Mouse (Mus musculus) limb, embryonic 12.5 days (tissue): ENCODE data around the gene Gabra6. TPM values are rescaled to one million over a fixed set of nuclear protein-coding genes. Genes with fewer than 3 reads are reported as not detected.

ENCODE experiments used
- ATAC-seq: fragments of 200-750 bp; cut with Nextera tagmentation; 2 replicates; pipeline ENCODE4 v1.8.0; 2017; ENCODE audit warnings: low read depth, moderate TSS enrichment; ENCODE audit not compliant: insufficient number of reproducible peaks, insufficient read depth, low FRiP score, low TSS enrichment
- H3K27ac ChIP-seq: fragments of 300-500 bp; sonication (generic); 2 replicates; pipeline ENCODE4 v1.5.1; 2016; ENCODE audit warnings: mild to moderate bottlenecking, moderate library complexity
- H3K27me3 ChIP-seq: fragments of 300-500 bp; sonication (generic); 2 replicates; pipeline ENCODE4 v1.6.1; 2016; ENCODE audit warnings: mild to moderate bottlenecking, moderate library complexity
- H3K36me3 ChIP-seq: fragments of 300-500 bp; sonication (generic); 2 replicates; pipeline ENCODE4 v1.6.1; 2016; ENCODE audit warnings: mild to moderate bottlenecking, moderate library complexity
- H3K4me1 ChIP-seq: fragments of 300-500 bp; sonication (generic); replicated peaks from 2 replicates; pipeline ENCODE4 v1.6.1; 2016
- H3K4me2 ChIP-seq: fragments of 300-500 bp; sonication (generic); 2 replicates; pipeline ENCODE4 v1.6.1; 2016; ENCODE audit warnings: mild to moderate bottlenecking, moderate library complexity
- H3K4me3 ChIP-seq: fragments of 300-500 bp; sonication (generic); replicated peaks from 2 replicates; pipeline ENCODE4 v1.5.1; 2016; ENCODE audit warnings: mild to moderate bottlenecking
- H3K9ac ChIP-seq: fragments of 300-500 bp; sonication (generic); replicated peaks from 2 replicates; pipeline ENCODE4 v1.6.1; 2016; ENCODE audit warnings: mild to moderate bottlenecking, moderate library complexity
- H3K9me3 ChIP-seq: fragments of 300-500 bp; sonication (generic); 2 replicates; pipeline ENCODE4 v1.6.1; 2016; ENCODE audit warnings: mild to moderate bottlenecking, moderate library complexity
- WGBS: fragments of 180-500 bp; shearing (Covaris S2); methylation state at CpG from one replicate; pipeline ENCODE4 v1.1.7; 2016; 5-methylcytosine and 5-hydroxymethylcytosine counted together
- polyA plus RNA-seq: library from polyadenylated mRNA; unstranded; fragments of >200 nt; fragmentation: Nextera tagmentation; extraction: Ambion mirVana; gene quantifications from 2 replicates; pipeline ENCODE4 v1.2.1, GENCODE M21; 2016

Gene Gabra6
- not detected in 2 replicates for polyA plus RNA-seq

DNA sequence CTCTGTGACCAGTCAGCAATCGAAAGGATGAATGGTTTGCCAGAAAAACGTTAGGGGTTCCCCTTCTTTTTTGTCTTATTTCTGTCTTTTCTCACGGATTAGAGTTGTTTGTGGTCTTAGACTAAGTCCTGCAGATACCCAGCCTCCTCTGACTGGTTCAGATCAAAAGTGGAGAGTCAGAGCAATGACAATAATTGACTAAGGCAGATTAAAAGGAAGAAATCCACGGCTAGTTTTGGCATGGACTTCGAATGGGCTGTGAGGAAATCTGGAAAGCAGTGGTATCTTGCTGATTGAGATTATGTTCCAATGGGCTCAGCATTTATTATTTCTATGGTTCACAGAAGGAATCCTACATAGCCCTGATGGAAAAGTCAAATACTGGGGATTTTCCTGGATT, at the start of gene Gabra6:
TSS of gene Gabra6 (minus strand) at position 191 of the 400 bp plus-strand sequence.
- ATAC-seq = no peak
- WGBS = 75% methylated on average over 5 of the region's 5 CpGs
- H3K36me3 ChIP-seq = no peaks in the 10 kb centered on the region
- no peak within 1 kb of the TSS for H3K4me2 ChIP-seq
- no peak within 1 kb of the TSS for H3K4me3 ChIP-seq
- no peak within 1 kb of the TSS for H3K27ac ChIP-seq
- no peak within 1 kb of the TSS for H3K9ac ChIP-seq
- H3K9me3 ChIP-seq = no peaks in the 10 kb centered on the region
- H3K27me3 ChIP-seq = no peaks in the 10 kb centered on the region
- H3K4me1 ChIP-seq = no peaks in the 10 kb centered on the region

DNA sequence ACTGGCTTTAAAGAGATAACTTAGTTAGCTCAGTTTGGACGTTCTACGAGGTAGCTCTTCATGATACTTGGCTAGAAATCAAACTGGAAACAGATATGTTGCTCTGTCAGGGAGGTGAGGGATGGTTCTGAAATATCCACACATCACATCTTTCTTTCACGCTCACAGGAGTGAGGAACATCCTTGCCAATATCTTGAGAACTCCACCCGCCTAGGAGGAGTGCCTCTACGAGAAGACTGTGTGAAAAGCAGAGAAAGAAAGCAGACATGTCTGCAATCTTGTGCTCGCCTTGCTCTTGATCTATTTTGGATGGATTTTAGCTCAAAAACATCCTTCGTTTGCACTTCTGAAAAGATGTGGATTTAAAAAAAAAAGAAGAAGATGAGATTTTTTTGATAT, 44.7 kb upstream of the Gabra6 start:
- Histone ChIP-seq H3K4me1 (no peaks in the 10 kb centered on the region), H3K36me3 (no peaks in the 10 kb centered on the region), H3K4me2 (no peak overlapping the region), H3K27ac (no peak overlapping the region), H3K27me3 (no peaks in the 10 kb centered on the region), H3K4me3 (no peak overlapping the region), H3K9ac (no peak overlapping the region), H3K9me3 (no peaks in the 10 kb centered on the region)
- ATAC-seq = no peak
- WGBS = 81% methylated on average over 7 of the region's 7 CpGs

DNA sequence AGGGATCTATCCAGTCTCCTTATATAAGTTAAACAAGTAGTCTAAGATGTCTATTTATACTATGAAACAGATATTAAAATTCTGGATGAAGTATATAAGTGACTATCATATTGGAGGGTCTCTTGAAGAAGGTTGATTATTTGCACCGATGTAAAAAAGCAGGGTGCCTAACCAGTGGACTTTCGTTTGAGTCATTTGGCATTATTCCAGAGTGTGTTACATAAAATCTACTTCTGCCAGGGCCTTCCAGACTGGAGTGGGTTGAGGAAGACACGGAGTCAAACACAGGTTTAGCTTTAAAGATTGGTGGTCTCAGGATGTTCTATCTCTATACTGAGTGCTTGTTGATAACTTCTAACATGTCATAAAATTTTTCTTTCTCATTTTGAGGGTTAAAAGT, 11.2 kb upstream of the Gabra6 start:
- WGBS = 88% methylated on average over 3 of the region's 3 CpGs
- H3K27me3 ChIP-seq = no peaks in the 10 kb centered on the region
- no peak overlapping the region for H3K27ac ChIP-seq
- ATAC-seq = no peak
- H3K36me3 ChIP-seq = no peaks in the 10 kb centered on the region
- H3K9me3 ChIP-seq = no peaks in the 10 kb centered on the region
- H3K9ac ChIP-seq = no peak overlapping the region
- no peak overlapping the region for H3K4me2 ChIP-seq
- no peak overlapping the region for H3K4me3 ChIP-seq
- no peaks in the 10 kb centered on the region for H3K4me1 ChIP-seq

DNA sequence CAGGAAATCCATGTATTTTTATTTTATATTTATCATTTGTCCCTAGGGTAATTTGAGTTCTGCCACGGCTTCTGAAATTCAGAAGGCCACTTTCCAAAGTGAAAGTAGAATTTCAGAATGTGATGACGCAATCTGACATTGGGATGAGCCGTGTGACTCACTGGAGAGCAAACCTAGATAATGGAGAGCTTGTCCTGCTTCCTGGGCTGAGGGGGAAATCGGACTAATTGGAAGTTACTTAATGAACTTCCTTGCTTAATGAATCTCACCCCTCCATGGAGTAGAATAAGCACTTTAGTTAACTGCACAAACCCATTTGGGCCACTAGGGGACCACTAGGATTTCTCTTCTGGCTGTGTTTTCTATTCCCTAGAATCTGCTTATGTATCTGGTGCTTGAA, 5.4 kb upstream of the Gabra6 start:
- Histone ChIP-seq H3K27me3 (no peaks in the 10 kb centered on the region), H3K36me3 (no peaks in the 10 kb centered on the region), H3K4me1 (no peaks in the 10 kb centered on the region), H3K4me2 (no peak overlapping the region), H3K4me3 (no peak overlapping the region), H3K9me3 (no peaks in the 10 kb centered on the region), H3K27ac (no peak overlapping the region), H3K9ac (no peak overlapping the region)
- ATAC-seq = no peak
- 81% methylated on average over 4 of the region's 4 CpGs for WGBS

DNA sequence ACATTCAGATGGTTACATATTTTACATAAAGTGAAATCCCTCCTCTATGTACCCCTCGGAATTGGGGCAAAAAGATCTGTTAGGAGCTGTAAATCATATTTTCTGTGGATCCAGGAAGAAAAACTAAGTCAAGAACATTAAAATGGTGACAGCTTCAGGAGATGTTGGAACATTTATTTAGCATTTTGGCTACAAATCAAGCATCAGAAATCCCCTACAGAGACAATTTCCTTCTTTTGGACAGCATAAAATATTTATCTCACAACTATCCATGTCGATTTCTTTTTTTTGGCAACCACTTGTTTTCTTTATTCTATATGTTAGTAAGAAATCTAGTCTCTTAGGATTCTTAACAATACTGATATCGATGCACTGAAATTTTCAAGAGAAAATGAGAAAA, 688 bp upstream of the Gabra6 start:
- 83% methylated on average over 3 of the region's 3 CpGs for WGBS
- Histone ChIP-seq H3K9ac (no peak overlapping the region), H3K36me3 (no peaks in the 10 kb centered on the region), H3K9me3 (no peaks in the 10 kb centered on the region), H3K4me1 (no peaks in the 10 kb centered on the region), H3K4me3 (no peak overlapping the region), H3K4me2 (no peak overlapping the region), H3K27ac (no peak overlapping the region), H3K27me3 (no peaks in the 10 kb centered on the region)
- ATAC-seq = no peak

DNA sequence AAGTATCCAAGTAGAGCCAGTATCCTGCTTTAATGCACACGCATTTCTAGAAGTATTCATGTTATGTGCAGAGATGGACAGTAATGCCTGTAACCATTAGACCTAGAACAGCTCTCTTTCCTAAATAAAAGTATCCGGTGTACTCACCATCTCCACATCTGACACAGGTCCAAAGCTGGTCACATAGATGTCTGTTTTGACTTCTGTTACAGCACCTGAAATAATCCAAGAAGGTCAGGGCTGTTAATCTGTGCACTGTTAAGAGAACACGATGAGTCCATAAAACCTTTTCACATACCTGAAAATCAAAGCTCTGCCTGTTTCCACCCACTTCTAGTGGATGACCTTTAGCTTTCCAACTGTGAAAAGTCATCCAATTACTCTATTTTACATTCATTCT, 1.4 kb downstream of the Gabra6 start:
- H3K4me3 ChIP-seq = no peak overlapping the region
- no peaks in the 10 kb centered on the region for H3K27me3 ChIP-seq
- 89% methylated on average over 3 of the region's 3 CpGs for WGBS
- ATAC-seq = no peak
- H3K4me1 ChIP-seq = no peaks in the 10 kb centered on the region
- H3K4me2 ChIP-seq = no peak overlapping the region
- H3K36me3 ChIP-seq = no peaks in the 10 kb centered on the region
- H3K27ac ChIP-seq = no peak overlapping the region
- no peak overlapping the region for H3K9ac ChIP-seq
- H3K9me3 ChIP-seq = no peaks in the 10 kb centered on the region

DNA sequence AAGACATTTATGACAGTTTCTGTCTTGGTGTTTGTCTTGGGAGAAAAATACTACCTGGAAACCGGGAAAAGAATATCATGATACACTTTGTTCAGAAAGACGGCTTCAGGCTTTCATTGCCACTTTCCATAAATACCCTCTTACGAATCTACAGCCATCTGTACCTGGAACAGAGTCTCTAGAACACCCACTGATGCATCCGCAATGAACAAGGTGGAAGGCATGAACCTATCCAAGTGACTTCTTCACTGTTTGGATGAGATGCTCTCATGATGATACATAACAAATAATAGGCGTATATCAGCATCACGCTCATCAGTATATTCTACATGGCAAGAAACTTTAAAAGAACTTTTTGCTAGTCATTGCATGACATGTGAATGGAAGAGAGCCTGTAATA, 1.8 kb downstream of the Gabra6 start:
- Histone ChIP-seq H3K4me3 (no peak overlapping the region), H3K9ac (no peak overlapping the region), H3K4me2 (no peak overlapping the region), H3K27ac (no peak overlapping the region), H3K27me3 (no peaks in the 10 kb centered on the region), H3K9me3 (no peaks in the 10 kb centered on the region), H3K4me1 (no peaks in the 10 kb centered on the region), H3K36me3 (no peaks in the 10 kb centered on the region)
- ATAC-seq = no peak
- 91% methylated on average over 6 of the region's 6 CpGs for WGBS

DNA sequence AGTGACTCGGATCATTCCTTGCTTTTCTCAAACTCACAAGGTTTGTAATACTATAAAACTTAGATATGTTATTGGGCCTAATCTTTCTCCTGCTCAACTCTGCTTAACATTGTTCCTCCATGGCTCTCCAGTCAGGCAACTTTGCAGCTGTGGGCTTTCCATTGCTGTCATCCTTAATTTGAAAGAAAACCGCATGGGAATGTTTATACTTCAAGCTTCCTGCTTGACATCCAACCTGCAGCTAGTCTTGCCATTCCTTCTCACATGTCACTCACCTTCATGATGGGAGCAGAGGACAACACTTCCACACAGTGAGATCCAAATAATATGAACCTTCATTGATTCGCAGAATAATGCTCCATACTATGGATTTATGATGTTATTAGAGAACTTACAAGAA, 2.9 kb downstream of the Gabra6 start:
- WGBS = 82% methylated on average over 3 of the region's 3 CpGs
- no peak overlapping the region for H3K9ac ChIP-seq
- H3K4me1 ChIP-seq = no peaks in the 10 kb centered on the region
- no peak overlapping the region for H3K4me2 ChIP-seq
- H3K27ac ChIP-seq = no peak overlapping the region
- no peaks in the 10 kb centered on the region for H3K9me3 ChIP-seq
- no peak overlapping the region for H3K4me3 ChIP-seq
- no peak for ATAC-seq
- H3K27me3 ChIP-seq = no peaks in the 10 kb centered on the region
- no peaks in the 10 kb centered on the region for H3K36me3 ChIP-seq

DNA sequence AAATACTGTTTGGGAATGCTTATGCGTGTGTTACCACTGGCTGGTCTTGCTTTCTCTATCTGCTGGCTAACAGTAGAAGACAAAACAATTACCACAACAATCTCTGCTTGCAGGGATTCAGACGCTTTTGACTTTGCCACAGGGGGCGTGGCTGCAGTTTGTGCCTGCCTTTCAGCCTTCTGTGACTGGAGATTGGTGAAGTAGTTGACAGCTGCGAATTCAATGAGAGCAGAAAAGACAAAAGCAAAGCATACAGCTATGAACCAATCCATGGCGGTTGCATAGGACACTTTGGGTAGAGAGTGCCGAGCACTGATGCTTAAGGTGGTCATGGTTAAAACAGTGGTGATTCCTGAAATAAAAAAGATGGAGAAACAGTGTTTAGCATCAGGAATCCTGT, 6.0 kb downstream of the Gabra6 start:
- H3K4me2 ChIP-seq = no peak overlapping the region
- H3K27me3 ChIP-seq = no peaks in the 10 kb centered on the region
- no peaks in the 10 kb centered on the region for H3K9me3 ChIP-seq
- H3K4me1 ChIP-seq = no peaks in the 10 kb centered on the region
- WGBS = 22% methylated on average over 6 of the region's 6 CpGs
- H3K27ac ChIP-seq = no peak overlapping the region
- no peaks in the 10 kb centered on the region for H3K36me3 ChIP-seq
- H3K9ac ChIP-seq = no peak overlapping the region
- H3K4me3 ChIP-seq = no peak overlapping the region
- no peak for ATAC-seq

DNA sequence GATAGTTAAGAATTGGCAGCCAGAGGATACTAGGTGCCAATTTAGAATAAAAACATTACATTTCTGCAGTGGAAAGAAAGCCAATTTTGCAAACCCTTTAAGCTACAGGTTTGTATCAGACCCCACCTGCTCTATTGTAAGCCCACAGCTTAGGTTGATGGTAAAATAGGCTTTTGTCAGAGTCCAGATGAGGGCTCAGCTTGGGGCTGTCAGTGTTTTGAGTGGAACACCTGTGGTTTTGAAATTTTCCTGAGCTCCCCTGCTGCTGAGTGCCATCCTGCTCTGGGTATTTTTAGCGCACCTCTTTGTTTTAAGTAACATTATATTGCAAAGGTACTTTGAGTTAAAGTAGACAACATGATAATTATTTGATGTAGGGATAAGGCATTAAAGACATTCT, 10.0 kb downstream of the Gabra6 start:
- Histone ChIP-seq H3K4me2 (no peak overlapping the region), H3K9me3 (no peaks in the 10 kb centered on the region), H3K27me3 (no peaks in the 10 kb centered on the region), H3K27ac (no peak overlapping the region), H3K36me3 (no peaks in the 10 kb centered on the region), H3K4me1 (no peaks in the 10 kb centered on the region), H3K4me3 (no peak overlapping the region), H3K9ac (no peak overlapping the region)
- WGBS = 62% methylated on average over 1 of the region's 1 CpGs
- ATAC-seq = no peak

DNA sequence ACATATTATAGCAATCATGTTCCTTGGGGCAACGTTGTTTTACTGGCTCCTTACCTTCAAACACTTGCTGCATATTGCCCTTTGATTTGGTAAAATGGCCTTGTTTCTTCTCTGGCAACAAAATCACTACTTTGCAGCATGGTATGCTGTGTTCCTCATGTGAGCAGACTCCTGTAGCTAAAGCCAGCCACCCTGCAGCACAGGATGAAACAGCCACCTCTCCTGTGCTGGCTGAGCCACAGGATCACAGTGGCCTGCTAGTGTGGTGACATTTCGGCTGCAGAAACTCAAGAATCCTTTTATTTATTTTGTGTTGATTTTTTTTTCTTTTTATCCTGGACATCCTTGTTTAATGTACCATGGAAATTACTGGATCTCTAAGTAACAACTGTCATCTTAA, 11.8 kb downstream of the Gabra6 start:
- no peak overlapping the region for H3K4me2 ChIP-seq
- H3K36me3 ChIP-seq = no peaks in the 10 kb centered on the region
- no peak overlapping the region for H3K9ac ChIP-seq
- H3K9me3 ChIP-seq = no peaks in the 10 kb centered on the region
- H3K4me3 ChIP-seq = no peak overlapping the region
- no peak overlapping the region for H3K27ac ChIP-seq
- no peak for ATAC-seq
- 75% methylated on average over 2 of the region's 2 CpGs for WGBS
- H3K4me1 ChIP-seq = no peaks in the 10 kb centered on the region
- H3K27me3 ChIP-seq = no peaks in the 10 kb centered on the region

DNA sequence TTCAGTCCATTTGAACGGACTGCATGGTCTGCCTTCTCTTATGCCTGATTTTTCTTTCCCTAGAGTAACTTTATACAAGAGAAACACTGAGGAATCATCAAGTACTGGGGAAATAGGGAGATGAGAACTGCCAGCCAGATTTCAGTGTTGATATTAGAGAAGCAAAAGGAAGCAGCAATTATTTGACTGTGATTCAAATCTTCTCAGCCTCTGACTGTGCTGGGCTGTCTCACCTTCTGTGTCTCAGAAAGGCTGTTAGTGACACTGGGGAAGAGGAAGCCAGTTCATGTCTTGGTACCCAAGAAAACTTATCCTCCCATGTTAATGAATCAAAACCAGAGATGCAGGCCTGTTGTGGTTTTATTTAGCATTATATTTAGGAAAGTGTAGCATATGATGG, 14.8 kb downstream of the Gabra6 start:
- no peak overlapping the region for H3K9ac ChIP-seq
- no peaks in the 10 kb centered on the region for H3K4me1 ChIP-seq
- H3K27me3 ChIP-seq = no peaks in the 10 kb centered on the region
- no peaks in the 10 kb centered on the region for H3K9me3 ChIP-seq
- no peak overlapping the region for H3K4me2 ChIP-seq
- H3K36me3 ChIP-seq = no peaks in the 10 kb centered on the region
- 85% methylated on average over 1 of the region's 1 CpGs for WGBS
- H3K27ac ChIP-seq = no peak overlapping the region
- no peak overlapping the region for H3K4me3 ChIP-seq
- ATAC-seq = no peak
